Mouse (Mus musculus) T-cell, adult 2 months (primary cell): ENCODE results near the gene 2310033P09Rik.
"Not testable (repeated sequence)": the region's sequence is repeated elsewhere in the genome, so short reads cannot be mapped to it uniquely, and the experiment has no call there.

ENCODE experiments used
- DNase-seq: peaks from one replicate; pipeline ENCODE4 v3.0.0; 2022; ENCODE audit warnings: low spot score

Gene 2310033P09Rik

DNA sequence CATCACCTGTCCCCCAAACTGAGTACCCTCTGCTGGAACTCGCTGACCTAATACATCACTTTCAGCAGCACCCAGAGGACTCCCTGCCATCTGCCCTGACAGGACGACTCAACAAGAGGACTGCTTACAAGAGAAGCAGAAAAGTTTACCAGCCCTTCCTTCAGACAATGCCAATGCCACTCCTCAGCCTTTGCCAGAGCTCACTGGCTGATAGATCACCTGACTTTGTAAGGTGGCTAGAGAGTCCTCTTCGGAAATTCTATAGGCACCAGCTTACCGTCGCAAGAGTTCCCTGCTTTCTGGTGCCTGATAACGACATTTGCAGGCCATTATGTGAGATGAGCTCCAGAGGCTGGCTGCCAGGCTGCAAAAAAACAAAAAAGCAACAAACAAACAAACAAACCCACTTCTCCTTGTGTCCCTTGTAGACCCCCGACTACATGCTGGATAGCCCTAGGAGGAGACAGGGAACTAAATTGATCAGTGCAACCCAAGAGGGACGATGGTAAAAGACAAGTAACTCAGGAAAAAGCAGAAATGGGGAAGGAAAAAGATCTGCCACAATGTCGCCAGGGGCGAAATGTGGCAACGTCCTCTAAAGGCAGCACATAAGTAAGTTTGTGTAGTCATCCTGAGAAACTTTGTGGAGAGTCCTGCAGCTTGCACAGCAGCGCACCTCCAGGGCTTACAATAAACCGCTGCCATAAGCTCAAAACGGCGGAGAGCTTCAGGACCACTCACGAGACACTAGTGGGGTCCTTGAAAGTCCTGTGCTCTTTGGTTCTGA lies 6.7 kb upstream of the 2310033P09Rik start:
- no peak for DNase-seq

DNA sequence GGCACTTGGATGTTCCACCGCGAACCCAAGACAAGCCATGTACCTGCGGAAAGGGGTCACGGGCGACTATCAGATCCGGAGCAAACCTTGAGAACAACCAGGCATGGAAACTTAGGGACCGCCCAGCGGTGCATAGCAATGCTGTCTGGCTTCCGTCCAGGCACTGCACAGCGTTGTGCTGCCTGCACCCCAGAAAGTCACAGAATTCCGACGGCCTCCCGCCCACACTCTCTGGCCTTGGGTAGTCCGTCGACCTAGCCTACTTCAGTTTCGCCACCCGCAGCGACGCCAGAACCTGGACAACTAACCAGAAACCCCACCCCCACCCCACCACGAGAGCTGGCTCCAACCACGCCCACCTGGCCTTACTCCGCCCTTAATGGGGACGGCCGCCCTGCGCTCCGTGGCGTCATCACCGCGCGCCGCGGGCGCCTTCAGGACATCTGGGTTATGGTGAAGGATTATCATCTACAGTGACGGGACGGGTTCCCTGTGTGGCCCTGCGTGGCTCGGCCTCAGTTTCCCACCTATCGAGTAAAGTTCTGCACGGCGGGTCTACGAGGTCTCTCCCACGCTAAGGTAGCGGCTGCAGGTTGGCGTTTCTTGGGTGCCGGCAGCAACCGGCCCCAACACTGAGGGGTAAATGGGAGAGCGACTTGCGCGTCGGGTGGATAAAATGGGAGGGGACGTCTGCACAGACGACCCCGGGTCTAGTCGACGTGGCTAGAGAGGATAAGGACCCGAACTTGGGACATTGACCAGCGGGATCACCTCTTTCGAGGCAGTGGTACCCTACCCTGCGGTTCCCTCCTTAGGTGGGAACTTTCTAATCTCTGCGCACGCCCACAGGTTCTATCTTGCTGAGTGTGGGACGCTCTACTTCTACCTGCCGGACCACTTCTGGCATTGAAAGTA lies 5.8 kb upstream of the 2310033P09Rik start, which contains the start of gene Mrpl55:
Gene Mrpl55 (plus strand): TSS at position 406 of the 915 bp plus-strand sequence.
- DNase-seq = peak; percentile 93

DNA sequence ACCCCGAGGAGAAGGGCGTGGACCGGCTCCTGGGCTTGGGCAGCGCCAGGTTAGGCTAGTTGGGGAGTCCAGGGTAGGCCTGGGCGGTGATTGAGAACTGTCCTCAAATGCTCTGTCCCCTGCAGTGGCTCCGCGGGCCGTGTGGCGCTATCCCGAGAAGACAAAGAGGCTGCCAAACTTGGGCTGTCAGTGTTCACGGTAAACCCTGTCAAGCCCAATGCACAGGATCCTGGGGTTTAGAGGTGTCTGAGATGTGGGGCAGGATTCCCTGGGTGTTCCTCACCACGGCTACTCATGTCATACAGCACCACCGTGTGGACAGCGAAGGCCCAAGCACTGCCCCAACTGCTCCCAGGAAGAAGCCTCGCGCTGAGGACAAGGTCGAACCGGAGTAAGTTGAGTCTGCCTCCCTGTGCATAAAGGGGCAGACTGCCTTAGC lies 901 bp downstream of the 2310033P09Rik start:
- DNase-seq = peak; percentile 47

DNA sequence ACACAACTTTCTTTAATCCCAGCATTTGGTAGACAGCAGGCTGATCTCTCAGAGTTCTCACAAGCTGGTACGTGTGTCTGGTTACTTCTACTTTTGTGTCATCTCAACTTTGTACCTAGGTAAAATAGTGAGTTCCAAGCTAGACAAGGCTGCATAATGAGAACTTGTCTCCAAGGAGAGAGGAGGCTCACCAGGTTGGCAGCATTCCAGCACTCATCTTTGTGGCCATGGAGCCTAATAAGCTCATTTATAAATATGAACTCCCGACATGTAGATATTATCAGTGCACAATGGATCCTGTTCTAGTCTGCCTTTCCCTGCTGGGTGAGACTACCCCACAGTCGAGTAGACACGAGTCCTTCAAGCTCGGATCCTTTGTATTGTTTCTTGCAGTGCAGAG lies 1.5 kb downstream of the 2310033P09Rik start:
- no peak for DNase-seq

DNA sequence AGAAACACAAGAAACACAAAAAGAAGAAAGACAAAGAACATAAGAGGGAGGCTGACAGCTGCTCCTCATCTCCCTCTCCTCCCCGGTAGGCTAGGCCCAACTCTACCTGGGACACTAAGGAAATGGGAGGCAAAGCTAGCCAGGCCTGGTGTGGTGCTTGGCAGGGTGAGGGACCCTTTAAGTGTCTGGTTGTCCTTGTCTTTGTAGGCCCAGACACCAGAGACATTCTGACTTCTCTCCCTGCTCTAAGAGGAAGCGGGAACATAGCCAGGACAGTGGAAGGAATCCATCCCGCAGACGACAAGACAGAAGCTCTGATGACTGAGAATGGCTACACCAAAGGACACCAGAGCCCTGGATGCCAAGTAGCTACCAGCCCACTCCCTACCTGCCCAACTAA lies 1.9 kb downstream of the 2310033P09Rik start:
- DNase-seq = no peak

DNA sequence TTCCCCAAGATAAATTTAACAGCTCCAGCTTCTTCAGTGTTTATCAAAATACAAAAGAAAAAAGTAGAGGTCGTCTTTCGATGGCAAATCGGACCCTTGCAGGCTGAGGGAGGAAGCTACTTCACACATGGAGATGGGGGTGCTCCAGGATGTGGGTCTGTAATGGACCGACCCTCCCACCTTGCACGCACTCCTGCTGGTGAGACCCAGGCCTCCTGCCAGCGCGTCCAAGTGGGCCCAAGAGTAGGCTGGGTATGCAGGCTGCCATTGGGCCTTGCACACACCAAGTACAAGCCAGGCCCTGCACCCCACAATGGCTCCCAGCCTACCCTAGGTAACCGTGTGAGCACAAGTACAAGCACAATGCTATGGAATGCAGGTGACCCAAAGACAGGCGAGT lies 3.4 kb downstream of the 2310033P09Rik start:
- DNase-seq = not testable (repeated sequence)

DNA sequence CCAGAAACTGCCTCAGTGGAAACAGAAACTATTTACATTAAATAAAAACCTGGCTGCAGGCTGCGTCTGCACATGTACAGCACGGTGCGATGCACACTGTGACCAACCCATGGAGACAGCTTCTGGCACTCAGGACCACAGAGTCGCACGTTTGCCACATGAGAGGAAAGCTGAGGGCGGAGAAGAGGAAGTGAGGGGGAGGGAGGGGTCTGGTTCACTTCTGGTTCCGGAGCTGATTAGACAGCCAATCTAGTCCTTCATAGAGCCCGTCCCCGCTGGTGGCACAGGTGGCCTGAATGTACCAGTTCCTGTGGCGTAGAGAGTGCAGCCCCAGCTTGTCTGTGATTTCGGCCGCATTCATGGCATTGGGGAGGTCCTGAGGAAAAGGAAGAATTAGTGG lies 4.2 kb downstream of the 2310033P09Rik start:
- DNase-seq = peak; percentile 87

DNA sequence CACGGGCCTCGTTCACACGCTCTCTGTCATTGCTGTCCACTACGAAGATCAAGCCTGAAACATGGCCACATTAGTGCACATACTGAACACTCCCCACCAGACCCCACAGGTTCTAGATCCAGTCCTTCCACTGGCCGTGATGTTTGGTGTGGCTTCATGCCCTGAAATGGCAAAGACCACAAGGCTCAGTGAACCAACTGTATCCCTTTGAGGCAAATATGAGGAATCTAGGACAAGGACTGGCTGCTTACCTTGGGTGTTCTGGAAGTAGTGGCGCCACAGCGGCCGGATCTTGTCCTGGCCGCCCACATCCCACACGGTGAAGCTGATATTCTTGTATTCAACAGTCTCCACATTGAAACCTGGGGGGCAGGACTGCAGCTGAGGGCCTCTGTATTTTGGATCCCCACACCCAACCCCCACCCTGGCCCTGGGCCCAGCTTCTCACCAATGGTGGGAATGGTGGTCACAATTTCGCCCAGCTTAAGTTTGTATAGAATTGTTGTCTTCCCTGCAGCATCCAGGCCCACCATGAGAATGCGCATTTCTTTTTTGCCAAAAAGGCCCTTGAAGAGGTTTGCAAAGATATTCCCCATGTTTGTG lies 4.9 kb downstream of the 2310033P09Rik start:
- DNase-seq = no peak

DNA sequence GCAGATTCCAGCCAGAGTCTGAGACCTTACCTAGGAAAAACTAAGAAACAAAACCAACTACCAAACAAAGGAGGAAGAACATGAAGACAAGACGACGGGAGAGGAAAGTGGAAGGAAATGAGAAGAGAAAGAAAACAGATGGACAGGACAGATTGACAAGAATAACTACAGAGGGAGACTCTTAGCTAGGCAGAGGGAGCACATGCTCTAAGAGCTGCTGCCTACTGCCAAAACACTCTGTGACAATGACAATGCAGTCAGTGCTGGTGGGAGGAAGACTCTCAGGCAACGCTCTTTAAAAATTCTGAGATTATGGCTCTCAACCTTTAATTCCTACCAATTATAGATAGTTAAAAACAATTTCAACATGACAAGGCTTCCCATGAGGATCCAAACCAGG lies 8.8 kb downstream of the 2310033P09Rik start:
- DNase-seq = no peak

DNA sequence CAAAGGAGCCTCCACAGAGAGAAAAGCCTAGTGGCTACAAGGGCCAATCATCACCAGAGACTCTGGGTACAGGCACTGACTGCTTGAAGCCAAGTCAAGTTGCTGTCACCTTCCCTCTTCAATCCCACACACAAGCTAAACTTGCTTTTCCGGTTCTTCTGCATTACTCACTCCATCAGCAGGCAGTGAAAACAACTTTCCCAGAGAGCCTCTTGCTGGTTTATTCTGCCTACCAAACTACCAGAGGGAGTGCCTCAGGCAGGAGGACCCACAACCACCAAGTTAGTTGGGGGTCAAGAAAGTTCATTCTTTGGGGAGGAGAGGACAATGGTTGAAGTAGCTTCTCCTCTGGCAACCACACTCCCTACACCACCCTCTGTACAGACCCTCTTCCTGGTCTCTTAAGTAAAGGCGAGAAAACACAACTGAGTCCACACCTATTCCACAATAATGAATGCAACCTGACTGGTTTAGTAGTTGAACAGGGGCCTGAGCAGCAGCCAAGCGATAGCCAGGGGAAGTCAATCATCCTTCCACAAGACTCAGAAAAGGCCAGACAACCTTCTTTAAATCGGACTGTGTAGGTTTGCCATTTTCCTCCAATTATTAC lies 10.4 kb downstream of the 2310033P09Rik start:
- DNase-seq = no peak

DNA sequence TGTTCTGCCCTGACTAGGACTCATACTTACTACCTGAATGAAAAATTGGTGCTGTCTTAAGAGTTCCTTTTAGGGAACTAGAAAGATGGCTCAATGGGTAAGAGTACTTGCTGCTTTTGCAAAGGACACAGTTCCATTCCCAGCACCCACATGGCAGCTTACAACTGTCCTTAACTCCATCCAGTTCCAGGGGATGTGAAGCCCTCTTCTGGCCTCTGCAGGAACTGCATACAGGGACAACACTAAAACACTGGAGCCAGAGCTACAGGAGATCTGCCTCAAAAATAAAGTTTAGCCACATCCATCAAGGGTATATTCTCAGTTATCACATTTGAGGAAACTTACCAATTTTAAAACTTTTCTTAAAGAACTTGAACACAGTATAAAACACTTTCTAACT lies 10.9 kb downstream of the 2310033P09Rik start:
- peak; percentile 48 for DNase-seq

DNA sequence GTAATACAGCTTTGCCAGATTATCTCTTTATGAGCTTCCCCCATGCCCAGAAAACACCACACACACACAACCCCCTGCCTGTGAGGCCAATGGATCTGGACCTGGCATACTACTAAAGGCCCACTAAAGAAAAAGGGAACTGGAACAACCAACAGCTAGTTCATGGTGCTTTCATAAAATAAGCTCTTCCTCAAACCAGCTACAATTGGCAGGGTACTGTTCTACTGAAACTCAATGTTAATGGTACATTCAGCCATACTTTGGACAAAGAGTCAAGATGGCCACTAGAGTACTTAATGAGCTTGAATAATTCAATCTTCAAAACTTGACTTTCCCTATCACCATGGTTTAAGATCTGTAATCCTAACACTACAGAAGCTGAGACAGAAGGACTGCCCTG lies 13.5 kb downstream of the 2310033P09Rik start:
- no peak for DNase-seq

DNA sequence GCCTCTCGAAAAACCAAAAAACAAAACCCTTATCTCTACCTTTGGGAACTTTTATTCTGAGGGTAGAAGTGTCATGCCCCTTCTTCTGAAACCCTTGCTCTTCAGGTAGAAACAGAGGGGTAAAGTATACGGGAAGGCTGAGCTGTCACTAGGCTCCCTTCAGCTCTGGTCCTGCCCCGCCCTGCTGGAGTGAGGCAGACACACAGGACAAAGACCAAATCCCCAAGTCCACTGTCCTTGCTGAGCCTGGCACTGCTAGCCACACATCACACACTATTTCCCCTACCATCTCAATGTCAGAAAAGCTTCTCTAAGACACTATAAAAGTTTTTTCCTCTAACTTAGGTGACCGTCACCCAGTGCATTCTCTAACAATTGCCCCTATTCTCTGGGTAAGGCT lies 14.2 kb downstream of the 2310033P09Rik start:
- no peak for DNase-seq

DNA sequence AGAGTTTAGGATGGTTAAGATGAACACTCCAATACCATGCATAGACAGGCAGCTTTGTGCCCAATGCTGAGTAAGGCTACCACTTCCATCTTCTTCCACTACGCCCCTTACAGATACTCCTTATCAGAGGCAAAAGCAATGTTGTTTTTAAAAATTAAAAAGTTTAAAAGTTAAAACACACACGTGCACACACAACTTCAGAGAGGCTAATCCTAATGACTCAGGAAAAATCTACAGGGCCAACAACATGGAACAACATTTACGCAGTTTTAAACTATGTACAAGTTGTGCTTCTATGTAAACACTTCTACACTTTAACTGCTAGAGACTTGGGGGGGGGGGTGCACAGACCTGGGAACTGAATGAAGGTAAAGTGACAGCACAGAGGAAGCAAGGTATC lies 15.9 kb downstream of the 2310033P09Rik start:
- no peak for DNase-seq

DNA sequence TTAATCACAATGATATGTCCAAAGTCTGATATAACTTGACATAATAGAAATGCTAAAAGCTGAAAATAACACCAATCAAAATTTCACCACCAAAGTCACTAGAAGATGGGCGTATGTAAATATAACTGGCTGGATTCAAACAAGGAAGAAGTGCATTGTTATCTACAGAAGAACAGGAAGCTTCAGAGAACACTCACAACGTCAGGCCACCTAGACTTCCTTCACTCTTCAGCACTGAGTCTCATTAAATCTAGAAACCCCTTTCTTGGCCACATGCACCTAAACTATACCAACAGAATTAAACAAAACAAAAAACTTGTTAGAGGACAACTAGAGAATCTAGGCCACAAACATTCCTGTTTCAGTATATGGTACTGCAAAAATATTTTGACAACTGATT lies 16.3 kb downstream of the 2310033P09Rik start:
- peak; percentile 23 for DNase-seq

DNA sequence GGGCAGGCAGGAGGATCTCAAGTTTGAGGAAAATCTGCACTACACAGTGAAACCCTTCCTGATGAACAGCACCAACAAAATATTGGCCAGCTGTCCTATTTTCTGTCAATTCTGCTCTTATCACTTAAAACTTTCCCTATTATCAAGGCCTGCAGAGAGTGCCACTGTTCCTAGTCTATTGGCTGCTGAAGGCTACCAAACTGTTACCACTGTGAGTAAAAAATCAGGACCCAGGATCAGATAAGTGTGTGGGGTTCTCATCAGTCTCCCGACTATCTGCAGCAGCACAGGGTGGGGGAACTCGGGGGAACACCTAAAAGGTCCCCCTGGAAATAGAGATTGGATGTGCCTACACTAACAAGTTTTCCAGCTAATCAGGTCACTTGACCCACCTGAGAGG lies 17.0 kb downstream of the 2310033P09Rik start:
- DNase-seq = no peak

DNA sequence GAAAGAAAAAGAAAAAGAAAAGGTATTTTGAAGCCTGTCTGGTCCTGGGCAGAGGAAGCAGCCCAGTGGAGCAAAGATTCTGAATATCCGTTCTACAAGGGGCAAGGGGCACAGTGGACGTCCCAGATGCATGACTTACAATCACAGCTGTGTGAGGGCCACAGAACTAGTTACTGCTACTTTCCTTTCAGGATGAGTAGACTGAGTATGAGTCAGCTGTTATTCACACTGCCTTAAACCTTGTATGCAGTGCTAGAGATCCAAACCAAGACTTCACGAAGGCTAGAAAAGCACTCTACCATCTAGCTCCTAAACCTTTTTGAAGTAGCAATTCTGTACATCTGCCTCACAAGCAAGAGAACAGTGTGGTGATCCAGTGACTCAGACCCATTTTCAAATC lies 18.1 kb downstream of the 2310033P09Rik start:
- DNase-seq = no peak

DNA sequence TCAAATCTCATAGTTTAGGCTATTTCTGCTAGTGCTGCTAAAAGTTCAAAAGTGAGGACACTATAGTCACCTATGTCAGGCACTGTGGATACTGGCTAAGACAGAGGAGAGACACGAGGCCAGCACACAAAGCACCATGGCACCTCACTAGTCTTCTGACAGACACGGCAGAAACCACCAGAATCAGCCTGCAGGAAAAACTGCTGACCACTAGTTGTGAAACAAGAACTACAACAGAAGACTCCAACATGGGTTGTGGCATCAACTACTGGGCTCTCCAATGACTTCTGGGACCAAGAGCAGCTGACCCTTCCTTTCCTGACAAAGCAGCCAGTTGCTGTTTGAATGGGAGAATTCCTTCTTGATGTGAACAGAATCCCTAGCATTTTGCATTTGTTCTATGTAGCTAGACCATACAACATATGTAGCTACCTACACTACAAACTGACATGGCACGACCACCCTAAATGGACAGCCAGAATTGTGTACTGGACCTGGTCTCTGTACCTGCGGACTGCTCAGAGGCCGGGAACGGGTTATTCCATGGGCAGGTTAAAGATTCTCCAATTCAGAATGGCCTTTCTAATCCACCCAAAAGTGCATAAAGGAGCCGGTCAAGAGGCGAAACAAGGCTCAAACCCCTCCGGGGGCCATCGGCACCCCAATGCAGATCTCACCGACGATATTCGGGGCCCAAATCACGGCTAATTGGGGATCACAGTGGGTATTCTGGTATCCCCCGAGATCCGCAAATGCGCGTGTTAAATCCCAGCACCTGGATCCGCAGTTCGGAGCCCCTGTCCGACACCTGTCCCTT lies 18.9 kb downstream of the 2310033P09Rik start:
- no peak for DNase-seq

DNA sequence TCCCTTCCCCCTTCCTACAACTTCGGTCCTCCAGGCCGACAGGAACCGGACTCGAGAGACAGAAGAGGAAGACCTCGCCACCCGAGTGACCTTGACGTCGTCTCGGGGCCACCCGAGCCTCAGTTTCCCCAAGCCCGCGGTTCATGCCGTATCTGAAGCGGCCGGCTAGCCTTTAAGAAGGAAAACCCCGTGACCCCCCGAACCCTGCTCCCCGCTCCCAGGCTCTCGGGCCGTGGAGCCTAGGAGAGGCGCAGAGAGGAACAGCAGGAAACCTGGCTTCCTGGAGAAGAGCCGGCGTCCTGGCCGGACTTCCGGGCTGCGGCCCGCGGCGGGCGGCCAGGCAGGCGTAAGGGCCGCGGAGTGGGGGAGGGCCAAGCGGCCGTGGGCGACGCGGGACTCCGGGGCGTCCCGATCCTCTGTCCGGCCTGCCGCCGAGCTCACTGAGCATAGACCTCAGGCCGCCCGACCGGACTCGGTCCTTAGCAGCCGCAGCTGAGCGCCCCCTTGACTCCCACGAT lies 19.5 kb downstream of the 2310033P09Rik start:
- no peak for DNase-seq

DNA sequence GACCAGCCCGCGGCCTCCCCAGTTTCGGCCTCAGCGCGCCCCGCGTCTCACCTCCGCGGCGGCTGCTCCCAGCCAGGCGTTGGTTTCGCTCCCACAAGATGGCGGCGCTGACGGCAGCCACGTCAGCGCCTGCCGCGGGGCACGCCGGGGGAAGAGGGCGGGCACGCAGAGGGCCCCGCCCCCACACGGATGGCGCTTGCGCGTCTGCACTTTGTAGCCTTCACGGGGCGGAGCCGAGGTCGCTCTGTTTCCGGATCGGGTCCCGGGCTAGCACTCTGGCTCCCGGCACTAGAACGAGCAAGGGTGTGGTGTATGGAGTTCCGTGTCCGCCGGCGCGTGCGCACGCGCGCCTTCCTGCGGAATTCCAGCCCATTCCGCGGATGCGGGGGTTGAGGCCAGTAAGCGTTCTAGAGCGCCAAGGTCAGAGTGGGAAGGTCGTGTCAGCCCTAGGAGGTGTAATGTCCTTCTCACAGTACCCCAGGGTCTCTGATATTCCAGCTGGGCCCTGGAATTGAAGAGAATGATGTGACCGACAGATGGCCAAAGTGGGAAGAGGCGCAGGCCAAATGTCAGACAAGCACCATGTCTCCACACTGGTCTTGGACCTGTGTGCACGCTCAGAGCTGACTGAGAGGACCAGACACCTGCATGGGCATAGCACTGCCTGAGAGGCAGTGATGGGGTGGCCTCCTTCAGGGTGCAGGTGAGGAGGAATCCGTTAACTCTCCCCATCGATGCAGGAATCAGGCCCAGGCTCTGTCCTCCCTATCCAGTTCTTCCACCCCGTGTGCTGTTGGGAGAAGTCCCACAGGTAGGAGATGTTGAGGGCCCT lies 20.2 kb downstream of the 2310033P09Rik start, which contains the start of gene Arf1:
Gene Arf1 (minus strand): TSS at position 149 of the 832 bp plus-strand sequence.
- peak; percentile 96 for DNase-seq
